Mouse (Mus musculus): ENCODE measurements around the gene Clpx. TPM values are rescaled to one million over a fixed set of nuclear protein-coding genes. Genes with fewer than 3 reads are reported as not detected.

Clpx gene
- polyA plus RNA-seq, 1 experiment from 2014 or later, result 50.0 TPM

GRCm38 (mm10) chr9:65293580-65293972 is 484 bp upstream of the Clpx start:
- Histone ChIP-seq H3K36me3 (peaks cover 8% of the 10 kb centered on the region; the same call in 1 of the 2 replicates), H3K27me3 (no peaks in the 10 kb centered on the region), H3K4me3 (peak overlapping the region; percentile 88), H3K4me2 (peak overlapping the region; percentile 59), H3K9ac (peak overlapping the region; percentile 74), H3K27ac (peak overlapping the region; percentile 77), H3K4me1 (peaks cover 20% of the 10 kb centered on the region), H3K9me3 (no peaks in the 10 kb centered on the region)
- under 1% methylated on average over 9 of the region's 9 CpGs for WGBS
- ATAC-seq (ENCODE audit: borderline replicate concordance, extremely low read depth, low FRiP score, low TSS enrichment), result no peak

DNA sequence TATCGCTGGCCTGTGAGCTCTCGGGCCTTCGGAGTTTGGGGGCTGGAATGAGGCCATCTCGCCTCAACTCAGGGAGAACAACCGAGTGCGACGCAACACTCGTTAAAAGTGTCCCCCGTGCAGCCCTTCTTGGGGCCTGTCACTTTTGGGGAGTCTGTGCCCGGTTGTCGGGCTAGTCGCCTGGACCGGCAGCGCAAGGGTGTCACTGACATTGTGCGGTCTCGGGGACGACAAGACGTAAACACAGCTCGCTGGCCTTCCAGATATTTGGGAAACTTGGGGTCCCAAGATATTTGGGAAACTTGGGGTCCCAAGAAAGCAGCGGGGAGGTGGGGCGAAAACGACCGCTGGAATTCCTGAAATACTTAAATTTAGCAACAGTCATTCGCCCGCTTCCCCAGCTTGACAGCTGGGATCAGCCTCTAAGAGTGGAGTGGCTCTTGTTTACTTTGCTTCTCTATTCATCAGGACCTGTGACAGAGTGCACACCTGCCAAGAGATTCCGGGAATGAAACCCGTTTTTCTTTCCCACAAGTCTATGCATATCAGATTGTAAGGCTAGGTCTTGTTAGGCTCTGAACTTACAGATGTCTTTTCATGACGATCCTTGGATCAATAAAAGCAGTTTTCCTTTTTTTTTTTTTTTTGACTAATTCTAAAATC is 787 bp downstream of the Clpx start:
- no peak for ATAC-seq (ENCODE audit: borderline replicate concordance, extremely low read depth, low FRiP score, low TSS enrichment)
- under 1% methylated on average over 28 of the region's 28 CpGs for whole genome bisulfite sequencing
- Histone ChIP-seq H3K9ac (peak overlapping the region; percentile 93), H3K27ac (peak overlapping the region; percentile 88), H3K9me3 (no peaks in the 10 kb centered on the region), H3K27me3 (no peaks in the 10 kb centered on the region), H3K4me1 (peaks cover 20% of the 10 kb centered on the region), H3K36me3 (peaks cover 8% of the 10 kb centered on the region; the same call in 1 of the 2 replicates), H3K4me2 (peak overlapping the region; percentile 84), H3K4me3 (peak overlapping the region; percentile 88)

DNA sequence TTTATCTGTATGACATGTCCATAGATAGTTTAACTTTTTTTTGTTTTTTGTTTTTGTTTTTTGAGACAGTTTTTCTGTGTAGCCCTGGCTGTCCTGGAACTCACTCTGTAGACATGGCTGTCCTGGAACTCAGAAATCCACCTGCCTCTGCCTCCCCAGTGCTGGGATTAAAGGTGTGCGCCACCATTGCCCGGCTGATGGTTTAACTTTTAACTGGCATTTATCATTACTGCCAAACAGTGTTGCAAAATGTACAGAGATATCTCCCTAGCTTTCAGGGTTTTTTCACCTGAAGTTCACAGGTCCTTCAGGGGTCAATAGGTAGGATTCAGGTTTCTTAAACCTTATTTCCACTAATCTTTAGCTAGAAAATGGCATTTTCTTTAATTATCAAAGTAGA is 3.0 kb downstream of the Clpx start:
- H3K9ac ChIP-seq, result no peak overlapping the region
- no peaks in the 10 kb centered on the region for H3K9me3 ChIP-seq
- H3K4me2 ChIP-seq, result no peak overlapping the region
- peaks cover 24% of the 10 kb centered on the region for H3K36me3 ChIP-seq
- H3K4me3 ChIP-seq, result no peak overlapping the region
- peaks cover 20% of the 10 kb centered on the region for H3K4me1 ChIP-seq
- WGBS, result 96% methylated on average over 2 of the region's 2 CpGs
- no peaks in the 10 kb centered on the region for H3K27me3 ChIP-seq
- no peak overlapping the region for H3K27ac ChIP-seq
- no peak for ATAC-seq (ENCODE audit: borderline replicate concordance, extremely low read depth, low FRiP score, low TSS enrichment)

DNA sequence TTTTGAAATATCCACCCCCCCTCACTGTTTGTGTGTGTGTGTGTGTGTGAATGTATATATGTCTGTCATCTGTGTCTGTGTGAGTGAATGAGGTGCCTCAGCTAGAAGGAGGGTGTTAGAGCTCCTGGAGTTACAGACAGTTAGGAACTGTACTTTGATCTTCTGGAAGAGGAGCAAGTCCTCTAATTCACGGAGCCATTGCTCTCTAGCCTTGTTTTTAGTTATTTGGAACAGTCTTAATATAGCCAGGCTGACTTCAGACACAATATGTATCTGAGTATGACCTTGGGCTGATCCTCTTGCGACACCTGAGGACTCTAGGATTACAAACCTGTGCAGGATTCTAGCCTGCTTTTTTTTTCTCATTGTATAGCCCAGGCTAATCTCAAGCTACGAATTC is 4.7 kb downstream of the Clpx start:
- Histone ChIP-seq H3K36me3 (peaks cover 40% of the 10 kb centered on the region), H3K4me2 (no peak overlapping the region), H3K4me3 (no peak overlapping the region), H3K9me3 (no peaks in the 10 kb centered on the region), H3K27ac (no peak overlapping the region), H3K27me3 (no peaks in the 10 kb centered on the region), H3K9ac (no peak overlapping the region), H3K4me1 (peaks cover 11% of the 10 kb centered on the region)
- ATAC-seq (ENCODE audit: borderline replicate concordance, extremely low read depth, low FRiP score, low TSS enrichment), result no peak
- 80% methylated on average over 3 of the region's 3 CpGs for WGBS

DNA sequence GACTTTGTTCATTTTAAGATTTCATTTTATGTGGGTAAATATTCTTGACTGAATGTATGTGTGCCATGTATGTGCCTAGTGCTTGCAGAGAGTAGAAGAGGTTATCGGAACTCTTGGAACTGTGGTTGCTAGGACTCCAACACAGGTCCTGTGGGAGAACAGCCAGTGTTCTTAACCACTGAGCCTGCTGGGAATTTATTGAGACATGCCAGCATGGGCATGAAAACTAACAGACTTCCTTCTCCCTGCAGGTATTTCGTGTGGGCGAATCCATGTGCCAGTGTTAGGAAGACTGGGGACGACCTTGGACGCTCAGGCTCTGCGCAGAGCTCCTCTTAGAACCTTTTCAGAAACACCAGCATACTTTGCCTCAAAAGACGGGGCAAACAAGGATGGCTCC is 5.6 kb downstream of the Clpx start:
- no peak overlapping the region for H3K27ac ChIP-seq
- no peak overlapping the region for H3K9ac ChIP-seq
- peaks cover 11% of the 10 kb centered on the region for H3K4me1 ChIP-seq
- WGBS, result 94% methylated on average over 7 of the region's 7 CpGs
- peaks cover 42% of the 10 kb centered on the region for H3K36me3 ChIP-seq
- H3K4me3 ChIP-seq, result no peak overlapping the region
- no peak overlapping the region for H3K4me2 ChIP-seq
- ATAC-seq (ENCODE audit: borderline replicate concordance, extremely low read depth, low FRiP score, low TSS enrichment), result no peak
- H3K9me3 ChIP-seq, result no peaks in the 10 kb centered on the region
- H3K27me3 ChIP-seq, result no peaks in the 10 kb centered on the region

GRCm38 (mm10) chr9:65302327-65302983 is 8.4 kb downstream of the Clpx start:
- no peak for ATAC-seq (ENCODE audit: borderline replicate concordance, extremely low read depth, low FRiP score, low TSS enrichment)
- Histone ChIP-seq H3K4me2 (no peak overlapping the region), H3K27me3 (no peaks in the 10 kb centered on the region), H3K4me3 (no peak overlapping the region), H3K9ac (no peak overlapping the region), H3K4me1 (no peaks in the 10 kb centered on the region), H3K36me3 (peaks cover 35% of the 10 kb centered on the region), H3K9me3 (no peaks in the 10 kb centered on the region), H3K27ac (no peak overlapping the region)
- WGBS, result 95% methylated on average over 4 of the region's 4 CpGs

DNA sequence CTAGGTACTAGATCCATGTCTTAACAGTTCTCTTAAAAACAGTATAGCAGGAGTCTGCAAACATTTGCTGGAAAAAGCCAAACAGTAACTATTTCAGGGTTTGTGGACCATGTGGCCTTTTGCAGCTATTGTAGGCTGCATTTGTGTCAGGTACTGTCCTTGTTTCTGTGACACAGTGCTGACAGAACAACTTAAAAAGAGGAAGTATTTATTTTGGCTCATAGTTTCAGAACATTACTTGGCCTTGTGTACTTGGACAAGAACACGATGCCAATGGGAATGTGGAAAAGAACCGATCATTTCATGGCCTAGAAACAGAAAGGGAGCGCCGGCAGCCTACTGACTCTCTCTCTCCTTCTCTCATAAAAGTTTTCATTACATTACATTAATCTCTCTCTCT is 9.5 kb downstream of the Clpx start:
- WGBS, result 96% methylated on average over 4 of the region's 4 CpGs
- no peak for ATAC-seq (ENCODE audit: borderline replicate concordance, extremely low read depth, low FRiP score, low TSS enrichment)
- H3K27me3 ChIP-seq, result no peaks in the 10 kb centered on the region
- H3K9me3 ChIP-seq, result no peaks in the 10 kb centered on the region
- no peak overlapping the region for H3K9ac ChIP-seq
- no peak overlapping the region for H3K4me2 ChIP-seq
- peaks cover 41% of the 10 kb centered on the region for H3K36me3 ChIP-seq
- no peak overlapping the region for H3K4me3 ChIP-seq
- H3K27ac ChIP-seq, result no peak overlapping the region
- no peaks in the 10 kb centered on the region for H3K4me1 ChIP-seq

DNA sequence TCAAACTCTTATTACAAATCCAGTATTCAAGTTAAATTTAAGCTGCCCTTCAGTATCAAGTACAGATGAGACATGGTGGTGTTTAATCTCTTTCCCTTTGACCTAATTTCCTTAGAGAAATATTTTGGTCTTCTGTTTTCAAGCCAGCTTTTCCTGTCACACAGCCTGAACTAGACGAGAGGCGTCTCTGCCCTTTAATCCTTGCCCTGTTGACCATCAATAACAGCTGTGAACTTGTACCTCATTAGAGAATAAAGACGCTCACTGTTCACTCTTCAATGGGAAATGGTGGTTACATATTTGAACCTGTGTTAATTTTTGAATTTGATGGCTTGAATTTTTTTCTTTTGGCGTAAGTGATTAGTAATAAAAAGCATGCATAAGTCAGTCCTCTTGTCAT is 10.2 kb downstream of the Clpx start:
- no peak overlapping the region for H3K27ac ChIP-seq
- H3K9me3 ChIP-seq, result no peaks in the 10 kb centered on the region
- no peak for ATAC-seq (ENCODE audit: borderline replicate concordance, extremely low read depth, low FRiP score, low TSS enrichment)
- 79% methylated on average over 4 of the region's 4 CpGs for WGBS
- peaks cover 46% of the 10 kb centered on the region for H3K36me3 ChIP-seq
- H3K4me3 ChIP-seq, result no peak overlapping the region
- no peak overlapping the region for H3K9ac ChIP-seq
- H3K4me2 ChIP-seq, result no peak overlapping the region
- no peaks in the 10 kb centered on the region for H3K4me1 ChIP-seq
- H3K27me3 ChIP-seq, result no peaks in the 10 kb centered on the region

DNA sequence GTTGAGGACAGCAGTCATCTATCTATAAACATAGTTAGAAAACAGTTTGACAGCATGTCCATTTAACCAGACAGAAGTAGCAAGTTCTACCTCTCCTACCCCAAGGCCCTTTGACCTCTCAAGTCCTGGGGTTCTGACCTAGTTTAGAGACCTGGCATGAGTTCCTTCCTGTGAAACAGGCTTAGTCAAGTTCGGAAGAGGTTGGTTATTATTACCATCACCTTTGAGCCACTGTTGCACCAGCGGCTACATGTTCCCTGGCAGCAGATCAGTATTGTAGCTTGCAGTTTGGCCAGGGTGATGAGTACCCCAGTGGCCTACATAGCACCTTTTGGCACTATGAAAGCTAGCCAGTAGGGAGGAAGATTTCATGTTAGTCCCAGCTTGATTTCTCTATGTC is 12.6 kb downstream of the Clpx start:
- no peaks in the 10 kb centered on the region for H3K27me3 ChIP-seq
- peaks cover 44% of the 10 kb centered on the region for H3K36me3 ChIP-seq
- no peaks in the 10 kb centered on the region for H3K9me3 ChIP-seq
- H3K4me3 ChIP-seq, result no peak overlapping the region
- 92% methylated on average over 2 of the region's 2 CpGs for WGBS
- no peak overlapping the region for H3K4me2 ChIP-seq
- no peak for ATAC-seq (ENCODE audit: borderline replicate concordance, extremely low read depth, low FRiP score, low TSS enrichment)
- no peaks in the 10 kb centered on the region for H3K4me1 ChIP-seq
- H3K9ac ChIP-seq, result no peak overlapping the region
- no peak overlapping the region for H3K27ac ChIP-seq

DNA sequence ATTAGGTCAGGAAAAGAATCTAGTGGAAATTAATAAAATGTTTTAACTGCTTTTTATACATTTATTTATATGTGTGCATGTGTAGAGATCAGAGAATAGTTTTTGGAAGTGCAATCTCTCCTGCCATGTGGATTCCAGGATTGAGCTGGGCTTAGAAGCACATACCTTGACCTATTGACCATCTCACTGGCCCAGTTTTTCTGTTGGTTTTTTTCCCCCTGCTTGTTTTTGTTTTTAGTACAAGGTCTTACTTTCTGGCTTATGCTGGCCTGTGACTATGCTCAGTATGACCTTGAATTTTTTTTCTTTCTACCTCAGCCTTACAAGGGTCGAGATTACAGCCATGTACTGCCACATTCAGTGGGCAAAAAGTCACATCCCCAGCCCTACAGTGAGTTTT is 14.0 kb downstream of the Clpx start:
- H3K9ac ChIP-seq, result no peak overlapping the region
- H3K27ac ChIP-seq, result no peak overlapping the region
- H3K9me3 ChIP-seq, result no peaks in the 10 kb centered on the region
- H3K4me3 ChIP-seq, result no peak overlapping the region
- no peak for ATAC-seq (ENCODE audit: borderline replicate concordance, extremely low read depth, low FRiP score, low TSS enrichment)
- peaks cover 45% of the 10 kb centered on the region for H3K36me3 ChIP-seq
- H3K4me1 ChIP-seq, result no peaks in the 10 kb centered on the region
- WGBS, result 92% methylated on average over 1 of the region's 1 CpGs
- no peak overlapping the region for H3K4me2 ChIP-seq
- H3K27me3 ChIP-seq, result no peaks in the 10 kb centered on the region

DNA sequence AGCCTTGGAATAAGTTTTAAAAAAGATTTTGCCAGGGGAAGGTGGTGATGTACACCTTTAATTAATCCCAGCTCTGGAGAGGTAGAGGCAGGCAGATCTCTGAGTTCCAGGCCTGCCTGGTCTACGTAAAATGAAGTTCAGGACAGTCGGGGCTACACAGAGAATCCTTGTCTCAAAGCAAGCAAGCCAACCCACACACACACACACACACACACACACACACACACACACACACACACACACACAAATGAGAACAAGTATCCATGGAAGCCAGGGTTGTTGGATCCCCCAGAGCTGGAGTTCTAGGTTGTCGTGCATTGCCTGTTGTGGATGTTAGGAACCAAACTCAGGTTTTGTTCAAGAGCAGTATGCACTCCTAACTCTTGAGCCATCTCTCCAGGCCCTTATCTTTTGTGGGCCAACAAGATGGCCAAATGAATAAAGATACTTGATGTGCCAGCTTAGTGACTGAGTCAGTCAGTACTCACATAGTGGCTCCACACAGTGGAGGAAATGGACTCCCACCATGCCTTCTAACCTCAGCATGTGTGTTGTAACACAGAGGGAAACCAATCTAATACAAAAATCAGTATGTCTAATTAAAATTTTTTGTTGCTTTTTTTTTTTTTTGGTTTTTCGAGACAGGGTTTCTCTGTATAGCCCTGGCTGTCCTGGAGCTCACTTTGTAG is 18.8 kb downstream of the Clpx start:
- H3K9me3 ChIP-seq, result no peaks in the 10 kb centered on the region
- ATAC-seq (ENCODE audit: borderline replicate concordance, extremely low read depth, low FRiP score, low TSS enrichment), result no peak
- no peaks in the 10 kb centered on the region for H3K27me3 ChIP-seq
- no peak overlapping the region for H3K9ac ChIP-seq
- no peak overlapping the region for H3K4me3 ChIP-seq
- H3K4me2 ChIP-seq, result no peak overlapping the region
- H3K4me1 ChIP-seq, result no peaks in the 10 kb centered on the region
- H3K36me3 ChIP-seq, result peaks cover 63% of the 10 kb centered on the region
- H3K27ac ChIP-seq, result no peak overlapping the region
- WGBS, result 95% methylated on average over 4 of the region's 4 CpGs

DNA sequence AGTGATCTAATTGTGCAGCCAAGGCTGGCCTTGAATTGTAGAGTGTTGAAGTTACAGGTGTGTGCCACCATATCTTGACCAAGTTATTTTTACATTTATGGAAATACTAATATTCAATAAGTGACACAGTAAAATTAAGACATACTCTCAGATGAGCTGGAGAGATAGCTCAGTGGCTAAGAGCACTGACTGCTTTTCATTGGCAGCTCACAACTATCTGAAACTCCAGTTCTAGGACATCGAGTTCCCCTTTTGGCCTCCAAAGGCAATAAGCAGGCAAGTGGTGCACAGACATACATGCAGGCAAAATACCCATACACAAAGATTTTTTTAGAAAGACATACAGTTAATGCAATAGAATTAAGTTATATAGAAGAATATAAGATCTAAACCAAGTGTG is 19.8 kb downstream of the Clpx start:
- H3K27ac ChIP-seq, result no peak overlapping the region
- no peak overlapping the region for H3K4me3 ChIP-seq
- 100% methylated on average over 1 of the region's 1 CpGs for WGBS
- no peak overlapping the region for H3K4me2 ChIP-seq
- no peak overlapping the region for H3K9ac ChIP-seq
- H3K9me3 ChIP-seq, result no peaks in the 10 kb centered on the region
- H3K4me1 ChIP-seq, result no peaks in the 10 kb centered on the region
- no peaks in the 10 kb centered on the region for H3K27me3 ChIP-seq
- peaks cover 61% of the 10 kb centered on the region for H3K36me3 ChIP-seq
- no peak for ATAC-seq (ENCODE audit: borderline replicate concordance, extremely low read depth, low FRiP score, low TSS enrichment)

All from lung, embryonic 15.5 days (tissue).